Mouse (Mus musculus): ENCODE measurements around the gene Fbxw8. TPM values are rescaled to one million over a fixed set of nuclear protein-coding genes. Genes with fewer than 3 reads are reported as not detected.

The Fbxw8 gene
- polyA plus RNA-seq, 1 experiment from 2014 or later: 16.8 TPM

- Histone ChIP-seq H3K27ac (ENCODE audit: low read depth, low read length) (no peak overlapping the region), H3K27me3 (ENCODE audit: control insufficient read depth, insufficient read depth, low read length) (peaks cover 10% of the 10 kb centered on the region; the same call in 1 of the 2 replicates), H3K36me3 (ENCODE audit: control insufficient read depth, insufficient read depth, low read length) (no peaks in the 10 kb centered on the region), H3K4me1 (ENCODE audit: control insufficient read depth, insufficient read depth, low read length) (peaks cover 5% of the 10 kb centered on the region; the same call in 1 of the 2 replicates), H3K4me2 (no peak overlapping the region), H3K9me3 (replicated peaks; ENCODE audit: control insufficient read depth, low read length) (no peaks in the 10 kb centered on the region), H3K9ac (ENCODE audit: low read depth, low read length) (no peak overlapping the region), H3K4me3 (ENCODE audit: low read depth, low read length) (no peak overlapping the region)
- no peak for ATAC-seq (replicated peaks; ENCODE audit: insufficient number of reproducible peaks, low FRiP score, low TSS enrichment)
- WGBS (ENCODE audit: insufficient replicate concordance): 94% methylated on average over 1 of the region's 2 CpGs
Observed at GRCm38 (mm10) chr5:118015669-118016068, 139.6 kb downstream of the Fbxw8 start.

- 0 out of 2 replicates have a peak overlapping the region, but pooled peaks have one; percentile 10 for H3K9ac ChIP-seq (ENCODE audit: low read depth, low read length)
- no peak overlapping the region for H3K27ac ChIP-seq (ENCODE audit: low read depth, low read length)
- peaks cover 10% of the 10 kb centered on the region; the same call in 1 of the 2 replicates for H3K27me3 ChIP-seq (ENCODE audit: control insufficient read depth, insufficient read depth, low read length)
- no peak overlapping the region for H3K4me3 ChIP-seq (ENCODE audit: low read depth, low read length)
- H3K9me3 ChIP-seq (replicated peaks; ENCODE audit: control insufficient read depth, low read length): no peaks in the 10 kb centered on the region
- no peak overlapping the region for H3K4me2 ChIP-seq
- no peak for ATAC-seq (replicated peaks; ENCODE audit: insufficient number of reproducible peaks, low FRiP score, low TSS enrichment)
- 17% methylated on average over 12 of the region's 12 CpGs for WGBS (ENCODE audit: insufficient replicate concordance)
- H3K4me1 ChIP-seq (ENCODE audit: control insufficient read depth, insufficient read depth, low read length): peaks cover 5% of the 10 kb centered on the region; the same call in 1 of the 2 replicates
- peaks cover 3% of the 10 kb centered on the region; the same call in 1 of the 2 replicates for H3K36me3 ChIP-seq (ENCODE audit: control insufficient read depth, insufficient read depth, low read length)
Observed at GRCm38 (mm10) chr5:118015028-118015427, 140.2 kb downstream of the Fbxw8 start.

Other genes starting within 250 kb of the Fbxw8 start
- 46.2 and 52.8 TPM in 2 replicates for gene Fbxo21, start 178.7 kb downstream of the Fbxw8 start, polyA plus RNA-seq (2014; fragmentation: Nextera tagmentation; extraction: Ambion mirVana)
- 17.9 and 21.3 TPM in 2 replicates for gene Tesc, start 127.7 kb downstream of the Fbxw8 start, polyA plus RNA-seq (2014; fragmentation: Nextera tagmentation; extraction: Ambion mirVana)
- gene Hrk, start 9.2 kb upstream of the Fbxw8 start, polyA plus RNA-seq (2014; fragmentation: Nextera tagmentation; extraction: Ambion mirVana): not detected in 2 replicates
- 2.2 and 2.4 TPM in 2 replicates for gene Rnft2, start 89.7 kb upstream of the Fbxw8 start, polyA plus RNA-seq (2014; fragmentation: Nextera tagmentation; extraction: Ambion mirVana)
- gene 2410131K14Rik, start 89.8 kb upstream of the Fbxw8 start, polyA plus RNA-seq (2014; fragmentation: Nextera tagmentation; extraction: Ambion mirVana): 5.9 and 7.6 TPM in 2 replicates